Mouse (Mus musculus): ENCODE data around the gene Clec2g.

Gene Clec2g

DNA sequence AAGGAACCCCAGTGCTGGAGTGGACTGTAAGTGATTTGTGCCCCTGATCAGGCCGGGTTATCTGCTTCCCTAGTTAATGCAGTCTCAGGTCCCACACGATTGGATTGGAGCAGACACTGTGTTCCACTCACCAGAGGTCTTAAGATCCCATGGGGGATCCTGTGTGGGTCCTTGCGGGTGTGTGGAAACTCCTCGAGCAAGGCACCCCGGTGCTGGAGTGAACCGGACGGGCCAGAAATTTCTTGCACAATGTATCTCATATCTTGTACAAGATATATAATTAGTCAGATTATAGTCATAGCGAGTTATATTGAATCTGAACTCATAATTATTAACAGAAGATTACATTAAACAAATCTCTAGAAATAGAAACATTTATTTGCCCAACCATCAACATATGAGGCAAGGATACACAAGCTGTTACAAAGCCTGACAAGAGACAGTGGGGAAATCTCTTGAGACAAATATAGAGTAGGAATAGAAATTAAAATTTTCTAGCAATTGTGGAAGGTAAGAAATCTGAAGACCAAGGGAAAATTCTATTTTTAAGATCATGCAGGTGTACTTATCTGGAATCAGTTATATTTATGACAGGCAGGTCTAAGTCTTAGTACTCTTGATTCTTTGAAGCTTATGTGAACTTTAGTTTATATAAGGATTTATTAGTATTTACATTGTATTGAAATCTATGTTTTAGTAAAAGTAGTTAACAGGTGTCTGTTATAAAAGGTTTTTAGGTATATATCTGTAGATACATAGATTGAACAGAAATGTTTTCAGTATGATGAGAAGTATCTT, 93.5 kb downstream of the Clec2g start:
- DNase-seq = no peak

DNA sequence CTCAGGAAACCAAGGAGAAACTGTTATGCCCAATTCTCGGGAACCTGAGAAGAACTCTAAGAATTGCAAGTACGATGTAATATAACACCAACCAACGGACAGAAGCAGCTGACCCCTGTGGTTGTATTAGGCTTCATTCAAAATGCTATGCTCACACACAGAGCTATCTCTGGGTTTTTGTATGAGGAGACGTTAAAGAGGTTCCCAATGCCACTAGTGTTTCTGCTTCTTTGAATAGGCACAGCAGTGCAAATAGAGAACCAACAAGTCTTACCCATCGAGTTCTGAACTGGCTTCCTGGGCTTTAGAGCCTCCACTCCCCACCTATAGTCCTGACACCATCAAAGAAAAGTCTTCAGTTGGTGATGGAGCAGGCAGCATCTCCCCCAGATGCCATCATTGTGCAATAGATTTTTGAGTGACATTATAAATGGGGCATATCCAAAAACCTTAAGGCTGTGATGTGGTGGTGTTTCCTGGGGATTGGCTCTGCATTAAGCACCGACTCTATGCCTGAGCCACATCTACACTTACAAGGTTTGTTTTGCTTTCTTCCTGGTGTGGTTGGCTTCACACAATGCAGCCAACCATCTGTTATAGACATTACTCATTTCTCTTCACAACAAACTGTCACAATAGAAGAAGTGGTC, 96.1 kb downstream of the Clec2g start:
- DNase-seq = no peak

DNA sequence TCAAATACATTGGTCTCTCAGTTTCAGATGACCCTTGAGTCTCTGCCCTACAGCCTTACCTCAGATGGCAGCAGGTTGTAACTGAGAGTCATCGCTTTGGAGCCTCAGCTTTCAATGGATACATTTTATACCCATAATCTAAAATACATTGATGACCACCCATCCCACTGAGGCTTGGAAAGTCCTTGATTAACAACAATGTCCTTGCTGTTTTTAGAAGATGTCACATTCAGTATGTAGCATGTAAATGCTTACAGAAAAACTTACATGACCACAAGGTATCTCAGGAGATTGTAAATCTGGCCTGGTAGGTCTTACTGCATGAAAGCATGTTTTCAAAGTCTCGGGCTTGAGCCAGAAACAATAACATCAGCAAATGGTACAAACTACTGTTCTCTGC, 96.8 kb downstream of the Clec2g start:
- DNase-seq = no peak

DNA sequence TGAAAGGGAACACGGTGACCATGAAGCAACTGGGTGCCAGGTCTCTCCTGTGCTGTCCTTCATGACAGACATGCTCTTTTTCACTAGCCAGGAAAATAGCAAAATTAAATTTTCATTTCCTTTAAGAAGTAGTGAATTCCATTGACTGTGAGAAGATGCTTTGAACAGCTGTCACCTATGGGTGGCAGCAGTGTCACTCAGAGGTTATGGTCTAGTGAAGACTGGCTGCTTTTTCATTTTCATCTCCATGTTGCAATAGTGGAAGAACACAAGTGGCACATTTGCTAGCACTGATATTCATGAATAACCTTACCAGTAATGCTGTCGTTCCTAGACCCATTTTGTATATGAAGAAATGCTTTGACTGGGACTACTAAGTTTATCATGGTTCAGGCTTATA, 99.2 kb downstream of the Clec2g start:
- DNase-seq = no peak

Data from thymus, adult 18-20 months (tissue).